Mouse (Mus musculus) CH12.LX (cell line): ENCODE data around the gene Ebna1bp2. TPM values are rescaled to one million over a fixed set of nuclear protein-coding genes. Genes with fewer than 3 reads are reported as not detected.

Source experiments
- DNase-seq: peaks from one replicate; pipeline ENCODE4 v3.0.0-alpha.2; 2013; ENCODE audit errors: extremely low read depth
- H3K27ac ChIP-seq: 2 replicates; pipeline ENCODE4 v1.5.1; 2012; ENCODE audit warnings: low read depth, mild to moderate bottlenecking, control low read depth, moderate library complexity; ENCODE audit not compliant: insufficient read depth
- H3K27me3 ChIP-seq: replicated peaks from 2 replicates; pipeline ENCODE3; 2012; ENCODE audit warnings: inconsistent platforms
- H3K36me3 ChIP-seq, 2 experiments: replicated peaks in 1 of 2; 2 replicates each; pipeline versions ENCODE3 to v1.6.1; 2012; ENCODE audit warnings: inconsistent platforms in 1 of 2, low read length in 1 of 2, mild to moderate bottlenecking in 1 of 2, mixed read lengths in 1 of 2, moderate library complexity in 1 of 2; ENCODE audit not compliant: control insufficient read depth in 1 of 2, insufficient read depth in 1 of 2
- H3K4me1 ChIP-seq, 2 experiments: 2 replicates each; pipeline ENCODE4 v1.6.1; 2012; ENCODE audit warnings: inconsistent platforms in 1 of 2, moderate library complexity in 1 of 2; ENCODE audit not compliant: insufficient read depth in 2 of 2, control insufficient read depth in 1 of 2
- H3K4me2 ChIP-seq: 2 replicates; pipeline ENCODE4 v1.6.1; 2012; ENCODE audit warnings: low read depth, mild to moderate bottlenecking, control low read depth; ENCODE audit not compliant: poor library complexity, insufficient read depth, severe bottlenecking
- H3K4me3 ChIP-seq, 3 experiments: fragments of 150-350 bp in 1 of 3; sonication (generic) in 1 of 3; replicated peaks in 1 of 3; 2 replicates each; pipeline versions ENCODE3 to v1.5.1; 2011 to 2012; ENCODE audit warnings: low read depth in 2 of 3, low read length in 2 of 3, mild to moderate bottlenecking in 2 of 3, moderate library complexity in 2 of 3, control low read depth in 1 of 3, improper control_type of control experiment in 1 of 3, inconsistent platforms in 1 of 3, mixed read lengths in 1 of 3; ENCODE audit not compliant: poor library complexity in 1 of 3
- H3K79me2 ChIP-seq: replicated peaks from 2 replicates; pipeline ENCODE4 v1.6.1; 2012; ENCODE audit warnings: mild to moderate bottlenecking, moderate library complexity; ENCODE audit not compliant: control insufficient read depth, poor library complexity, insufficient read depth, severe bottlenecking; ENCODE audit errors: extremely low read depth
- H3K9ac ChIP-seq: 2 replicates; pipeline ENCODE4 v1.6.1; 2012; ENCODE audit warnings: low read depth, mild to moderate bottlenecking, control low read depth, moderate library complexity; ENCODE audit not compliant: insufficient read depth
- H3K9me3 ChIP-seq: replicated peaks from 2 replicates; pipeline ENCODE3; 2012; ENCODE audit warnings: low read length, inconsistent platforms, mixed read lengths
- BHLHE40 ChIP-seq: IDR thresholded peaks from 2 replicates; pipeline ENCODE4 v1.6.1; 2011; ENCODE audit warnings: mild to moderate bottlenecking, low read depth, low read length, improper control_type of control experiment
- CHD1 ChIP-seq: IDR thresholded peaks from 2 replicates; pipeline ENCODE4 v1.6.1; 2012; ENCODE audit warnings: low read depth, low read length, improper control_type of control experiment, inconsistent platforms
- CHD2 ChIP-seq: IDR thresholded peaks from 2 replicates; pipeline ENCODE4 v1.6.1; 2011; ENCODE audit warnings: low read length, improper control_type of control experiment
- EP300 ChIP-seq: IDR thresholded peaks from 2 replicates; pipeline ENCODE4 v1.6.1; 2011; ENCODE audit warnings: low read length, improper control_type of control experiment
- ETS1 ChIP-seq: conservative IDR thresholded peaks from 2 replicates; pipeline ENCODE4 v1.6.1; 2012; ENCODE audit warnings: low read depth, mild to moderate bottlenecking, inconsistent platforms, low read length, improper control_type of control experiment, moderate library complexity
- GABPA ChIP-seq: IDR thresholded peaks from 2 replicates; pipeline ENCODE4 v1.6.1; 2012; ENCODE audit warnings: low read depth, low read length, improper control_type of control experiment, inconsistent platforms; ENCODE audit not compliant: insufficient replicate concordance
- IRF4 ChIP-seq: IDR thresholded peaks from 2 replicates; pipeline ENCODE4 v1.6.1; 2014; ENCODE audit warnings: low read depth, mild to moderate bottlenecking, inconsistent platforms, low read length, improper control_type of control experiment
- JUN ChIP-seq: IDR thresholded peaks from 2 replicates; pipeline ENCODE4 v1.6.1; 2011; ENCODE audit warnings: low read depth, mild to moderate bottlenecking, low read length, improper control_type of control experiment, moderate library complexity; ENCODE audit not compliant: insufficient read depth
- KAT2A ChIP-seq: IDR thresholded peaks from 2 replicates; pipeline ENCODE4 v1.6.1; 2012; ENCODE audit warnings: low read length, improper control_type of control experiment, inconsistent platforms; ENCODE audit not compliant: insufficient replicate concordance
- MAZ ChIP-seq: IDR thresholded peaks from 2 replicates; pipeline ENCODE4 v1.6.1; 2012; ENCODE audit warnings: low read depth, mild to moderate bottlenecking, inconsistent platforms, low read length, improper control_type of control experiment, moderate library complexity
- MEF2A ChIP-seq: IDR thresholded peaks from 2 replicates; pipeline ENCODE4 v1.6.1; 2014; ENCODE audit warnings: low read depth, mild to moderate bottlenecking, inconsistent platforms, low read length, improper control_type of control experiment, borderline replicate concordance
- MXI1 ChIP-seq: IDR thresholded peaks from 2 replicates; pipeline ENCODE4 v1.6.1; 2011; ENCODE audit warnings: mild to moderate bottlenecking, low read depth, low read length, improper control_type of control experiment
- MYC ChIP-seq: IDR thresholded peaks from 2 replicates; pipeline ENCODE4 v1.6.1; 2011; ENCODE audit warnings: low read depth, mild to moderate bottlenecking, improper control_type of control experiment, low read length
- NELFE ChIP-seq: IDR thresholded peaks from 2 replicates; pipeline ENCODE4 v1.6.1; 2011; ENCODE audit warnings: low read depth, low read length, improper control_type of control experiment
- NRF1 ChIP-seq: IDR thresholded peaks from 2 replicates; pipeline ENCODE4 v1.6.1; 2014; ENCODE audit warnings: low read depth, mild to moderate bottlenecking, inconsistent platforms, low read length, improper control_type of control experiment, moderate library complexity
- PAX5 ChIP-seq: IDR thresholded peaks from 2 replicates; pipeline ENCODE4 v1.6.1; 2012; ENCODE audit warnings: low read length, inconsistent platforms, mixed read lengths
- RAD21 ChIP-seq: IDR thresholded peaks from 2 replicates; pipeline ENCODE4 v1.6.1; 2011; ENCODE audit warnings: low read depth, mild to moderate bottlenecking, low read length, improper control_type of control experiment, moderate library complexity
- RCOR1 ChIP-seq: conservative IDR thresholded peaks from 2 replicates; pipeline ENCODE4 v1.6.1; 2012; ENCODE audit warnings: low read depth, mild to moderate bottlenecking, inconsistent platforms, low read length, improper control_type of control experiment
- SIN3A ChIP-seq: IDR thresholded peaks from 2 replicates; pipeline ENCODE4 v1.6.1; 2012; ENCODE audit warnings: low read length, improper control_type of control experiment, inconsistent platforms
- TBP ChIP-seq: conservative IDR thresholded peaks from 2 replicates; pipeline ENCODE4 v1.6.1; 2011; ENCODE audit warnings: low read depth, low read length, improper control_type of control experiment
- TCF12 ChIP-seq: IDR thresholded peaks from 2 replicates; pipeline ENCODE4 v1.6.1; 2014; ENCODE audit warnings: low read depth, mild to moderate bottlenecking, inconsistent platforms, low read length, improper control_type of control experiment
- UBTF ChIP-seq: IDR thresholded peaks from 2 replicates; pipeline ENCODE4 v1.6.1; 2012; ENCODE audit warnings: low read depth, mild to moderate bottlenecking, inconsistent platforms, low read length, improper control_type of control experiment, moderate library complexity
- ZKSCAN1 ChIP-seq: IDR thresholded peaks from 2 replicates; pipeline ENCODE4 v1.6.1; 2012; ENCODE audit warnings: low read depth, inconsistent platforms, low read length, improper control_type of control experiment, borderline replicate concordance
- dilution Hi-C: fragments of 300-500 bp; cut with MboI; formaldehyde crosslinking; loops from 2 replicates; pipeline ENCODE4 v1.14.3; 2020; ENCODE audit warnings: low sequenced_read_pairs; ENCODE audit not compliant: extremely low pct_unique_long_range_greater_than_20kb, extremely low pct_ligation_motif_present
- in situ Hi-C: fragments of 300-500 bp; cut with MboI; formaldehyde crosslinking; loops from 3 replicates; pipeline ENCODE4 v1.14.3; 2019; ENCODE audit warnings: low sequenced_read_pairs, low pct_ligation_motif_present, low pct_unique_long_range_greater_than_20kb, mixed read lengths
- polyA plus RNA-seq: library from polyadenylated mRNA; unstranded; fragments of >175 nt; gene quantifications from 2 replicates; pipeline ENCODE4 v1.2.1, GENCODE M21; 2012; ENCODE audit warnings: low read depth; ENCODE audit not compliant: insufficient read length
- total RNA-seq, 2 experiments: library from RNA; depleted of rRNA; stranded (reverse); fragments of 300-350 nt in 1 of 2; fragments of >200 nt in 1 of 2; gene quantifications; 2 replicates each; pipeline ENCODE4 v1.2.3; 2012 to 2014

The Ebna1bp2 gene
- total and polyA plus RNA-seq, 3 experiments, result 167 to 271 (median 257) TPM

GRCm38 (mm10) chr4:118620967-118621320 lies 345 bp downstream of the Ebna1bp2 start:
- in situ Hi-C loops, result no loop called here
- H3K27ac ChIP-seq, result 0 out of 2 replicates have a peak overlapping the region, but pooled peaks have one; percentile 11
- peaks cover 24% of the 10 kb centered on the region for H3K79me2 ChIP-seq

GRCm38 (mm10) chr4:118621781-118622180 lies 1.2 kb downstream of the Ebna1bp2 start:
- TF ChIP-seq MAZ, result no peak
- Histone ChIP-seq H3K9me3 (peaks cover 17% of the 10 kb centered on the region), H3K27me3 (peaks cover 7% of the 10 kb centered on the region), H3K9ac (peak overlapping the region; percentile 70), H3K4me1 (peaks cover 5 to 11% of the 10 kb centered on the region in 2 experiments), H3K4me3 (peak overlapping the region; percentile 78 to 97 (median 93)), H3K36me3 (peaks cover 36 to 41% of the 10 kb centered on the region in 2 experiments), H3K4me2 (peak overlapping the region; percentile 88), H3K27ac (no peak overlapping the region), H3K79me2 (peaks cover 24% of the 10 kb centered on the region)
- DNase-seq, result no peak
- dilution Hi-C loops (no loop called here), in situ Hi-C loops (no loop called here)

More at GRCm38 (mm10) chr4:118620967-118621320, 345 bp downstream of the Ebna1bp2 start:
- H3K27me3 ChIP-seq, result peaks cover 11% of the 10 kb centered on the region
- H3K9me3 ChIP-seq, result peaks cover 22% of the 10 kb centered on the region
- peaks cover 30 to 33% of the 10 kb centered on the region in 2 experiments for H3K36me3 ChIP-seq
- peak overlapping the region; percentile 70 for H3K9ac ChIP-seq
- peak overlapping the region; percentile 88 for H3K4me2 ChIP-seq
- peak; percentile 25 for DNase-seq
- TF ChIP-seq ETS1 (no peak), KAT2A (no peak), IRF4 (0 out of 2 replicates have a peak, but pooled peaks have one; percentile 3), NRF1 (no peak), CHD2 (peak; percentile 0; the same call in 1 of the 2 replicates), PAX5 (no peak), JUN (no peak), RAD21 (no peak), RCOR1 (no peak), CHD1 (no peak), BHLHE40 (no peak), TBP (no peak), ZKSCAN1 (no peak), EP300 (no peak), MXI1 (peak; percentile 11; the same call in 1 of the 2 replicates), SIN3A (peak; percentile 48), GABPA (no peak), TCF12 (no peak), UBTF (no peak), MEF2A (no peak), MYC (no peak), NELFE (no peak)
- H3K4me1 ChIP-seq, result peaks cover 5 to 11% of the 10 kb centered on the region in 2 experiments
- H3K4me3 ChIP-seq, result peak overlapping the region; percentile 78 to 97 (median 93)
- dilution Hi-C loops, result no loop called here
